Mouse (Mus musculus) embryonic facial prominence, embryonic 15.5 days (tissue): Measurements from ENCODE around the gene Pkp4. TPM values are rescaled to one million over a fixed set of nuclear protein-coding genes. Genes with fewer than 3 reads are reported as not detected.

ENCODE experiments used
- ATAC-seq: fragments of 200-750 bp; cut with Nextera tagmentation; 2 replicates; pipeline ENCODE4 v1.8.0; 2017; ENCODE audit warnings: low read depth, moderate TSS enrichment; ENCODE audit not compliant: insufficient number of reproducible peaks, low FRiP score, low TSS enrichment
- H3K27ac ChIP-seq: fragments of 300-500 bp; sonication (generic); replicated peaks from 2 replicates; pipeline ENCODE4 v1.5.1; 2015; ENCODE audit warnings: mild to moderate bottlenecking, inconsistent platforms
- H3K27me3 ChIP-seq: fragments of 300-500 bp; sonication (generic); 2 replicates; pipeline ENCODE4 v1.6.1; 2015; ENCODE audit warnings: inconsistent platforms
- H3K36me3 ChIP-seq: fragments of 300-500 bp; sonication (generic); 2 replicates; pipeline ENCODE4 v1.6.1; 2015; ENCODE audit warnings: mild to moderate bottlenecking, inconsistent platforms
- H3K4me1 ChIP-seq: fragments of 300-500 bp; sonication (generic); 2 replicates; pipeline ENCODE4 v1.6.1; 2015; ENCODE audit warnings: inconsistent platforms
- H3K4me2 ChIP-seq: fragments of 300-500 bp; sonication (generic); replicated peaks from 2 replicates; pipeline ENCODE4 v1.6.1; 2015; ENCODE audit warnings: mild to moderate bottlenecking, inconsistent platforms
- H3K4me3 ChIP-seq: fragments of 300-500 bp; sonication (generic); replicated peaks from 2 replicates; pipeline ENCODE4 v1.5.1; 2015; ENCODE audit warnings: mild to moderate bottlenecking, inconsistent platforms
- H3K9ac ChIP-seq: fragments of 300-500 bp; sonication (generic); 2 replicates; pipeline ENCODE4 v1.6.1; 2015; ENCODE audit warnings: inconsistent platforms
- H3K9me3 ChIP-seq: fragments of 300-500 bp; sonication (generic); replicated peaks from 2 replicates; pipeline ENCODE4 v1.6.1; 2016; ENCODE audit warnings: inconsistent platforms
- WGBS: fragments of 180-500 bp; shearing (Covaris S2); methylation state at CpG from one replicate; pipeline ENCODE4 v1.1.7; 2015; 5-methylcytosine and 5-hydroxymethylcytosine counted together
- polyA plus RNA-seq: library from polyadenylated mRNA; unstranded; fragments of >200 nt; fragmentation: Nextera tagmentation; extraction: Ambion mirVana; gene quantifications from 2 replicates; pipeline ENCODE4 v1.2.1, GENCODE M21; 2015

The Pkp4 gene
- polyA plus RNA-seq, 1 experiment from 2014 or later: 26.1 TPM

DNA sequence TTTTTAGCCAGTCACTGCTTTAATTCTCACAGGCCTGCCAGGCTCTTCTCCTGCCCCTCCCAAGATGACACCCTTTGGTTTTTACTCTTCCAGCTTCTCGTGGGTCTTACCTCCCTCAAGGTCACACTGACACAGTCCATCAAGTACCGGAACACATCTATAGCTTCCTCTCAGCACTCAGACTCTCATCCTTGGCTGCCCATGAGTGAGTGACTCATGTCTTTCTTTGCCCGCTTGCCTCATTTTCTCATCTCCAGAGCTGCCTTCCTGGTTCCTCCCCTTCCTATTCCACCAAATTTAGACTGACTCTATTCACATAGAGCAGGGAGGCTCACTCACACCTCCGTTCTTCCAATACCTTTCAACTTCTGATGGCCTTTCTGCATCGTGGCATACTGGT is 42.3 kb downstream of the Pkp4 start:
- peaks cover 13% of the 10 kb centered on the region for H3K4me1 ChIP-seq

DNA sequence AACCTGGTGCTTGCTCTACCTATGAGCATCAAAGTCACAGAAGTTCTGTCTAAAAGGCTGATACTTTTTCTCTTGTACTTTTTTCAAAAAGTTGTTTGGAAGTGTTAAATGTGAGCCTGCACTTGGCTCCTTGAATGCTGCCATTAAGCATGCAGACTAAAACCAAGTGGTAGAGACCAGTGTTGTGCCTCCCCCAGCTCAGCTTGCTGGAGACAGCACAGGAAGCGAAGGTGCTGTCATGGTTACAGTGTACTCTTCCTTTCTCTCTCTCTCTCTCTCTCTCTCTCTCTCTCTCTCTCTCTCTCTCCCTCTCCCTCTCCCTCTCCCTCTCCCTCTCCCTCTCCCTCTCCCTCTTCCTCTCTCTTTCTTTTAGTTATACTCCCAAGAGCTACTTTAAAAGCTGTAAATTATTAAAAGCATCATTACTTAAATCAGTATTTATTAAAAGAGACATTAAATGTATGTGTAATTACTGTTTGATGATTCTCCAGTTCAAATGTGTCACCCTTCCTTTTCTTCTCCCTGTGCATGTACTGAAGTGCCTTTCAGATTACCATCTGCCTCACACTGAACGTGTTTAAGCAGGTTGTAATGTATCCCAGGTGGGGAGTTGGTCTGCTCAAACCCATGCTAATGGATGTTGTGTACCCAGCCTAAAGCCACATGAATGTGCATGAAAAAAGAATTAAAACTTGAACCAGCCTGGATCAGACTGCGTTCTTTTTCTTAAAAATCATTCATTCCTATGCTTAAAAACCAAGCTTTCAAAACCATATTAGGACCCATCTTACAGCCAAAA is 43.2 kb downstream of the Pkp4 start:
- H3K9me3 ChIP-seq: no peaks in the 10 kb centered on the region
- no peak overlapping the region for H3K9ac ChIP-seq
- no peaks in the 10 kb centered on the region for H3K27me3 ChIP-seq
- WGBS: 24% methylated on average over 3 of the region's 3 CpGs
- H3K4me1 ChIP-seq: peaks cover 13% of the 10 kb centered on the region
- H3K4me2 ChIP-seq: no peak overlapping the region
- H3K36me3 ChIP-seq: no peaks in the 10 kb centered on the region
- H3K27ac ChIP-seq: 0 out of 2 replicates have a peak overlapping the region, but pooled peaks have one; percentile 44
- 0 out of 2 replicates have a peak, but pooled peaks have one; percentile 43 for ATAC-seq
- no peak overlapping the region for H3K4me3 ChIP-seq

More for the DNA sequence above, 42.3 kb downstream of the Pkp4 start:
- no peak overlapping the region for H3K4me2 ChIP-seq
- WGBS: 79% methylated on average over 5 of the region's 5 CpGs
- no peak overlapping the region for H3K9ac ChIP-seq
- no peak overlapping the region for H3K27ac ChIP-seq
- no peak overlapping the region for H3K4me3 ChIP-seq
- H3K27me3 ChIP-seq: no peaks in the 10 kb centered on the region
- H3K9me3 ChIP-seq: no peaks in the 10 kb centered on the region
- ATAC-seq: no peak
- no peaks in the 10 kb centered on the region for H3K36me3 ChIP-seq

DNA sequence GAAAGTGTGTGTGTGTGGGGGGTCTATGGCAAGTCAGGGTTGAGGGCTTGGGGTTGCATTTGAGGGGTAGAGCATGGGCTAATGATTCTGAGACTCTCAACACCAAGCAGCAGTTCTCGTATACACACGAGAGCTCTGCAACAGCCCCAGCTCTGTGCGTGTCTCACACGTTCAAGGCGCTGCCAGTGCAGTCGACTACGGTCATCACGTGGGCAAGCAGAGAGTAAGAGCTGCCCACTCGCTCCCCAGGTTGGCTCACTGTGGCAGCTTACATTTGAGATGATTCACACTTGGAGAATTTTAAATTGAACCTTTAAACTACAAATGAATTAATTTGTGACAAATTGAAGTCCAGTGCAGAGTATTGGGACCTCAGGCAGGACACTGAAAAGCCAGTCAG is 44.4 kb downstream of the Pkp4 start:
- Histone ChIP-seq H3K4me3 (no peak overlapping the region), H3K27ac (0 out of 2 replicates have a peak overlapping the region, but pooled peaks have one; percentile 44), H3K4me1 (peaks cover 13% of the 10 kb centered on the region), H3K4me2 (no peak overlapping the region), H3K9ac (no peak overlapping the region), H3K36me3 (no peaks in the 10 kb centered on the region), H3K27me3 (no peaks in the 10 kb centered on the region), H3K9me3 (no peaks in the 10 kb centered on the region)
- no peak for ATAC-seq
- WGBS: 79% methylated on average over 9 of the region's 9 CpGs

DNA sequence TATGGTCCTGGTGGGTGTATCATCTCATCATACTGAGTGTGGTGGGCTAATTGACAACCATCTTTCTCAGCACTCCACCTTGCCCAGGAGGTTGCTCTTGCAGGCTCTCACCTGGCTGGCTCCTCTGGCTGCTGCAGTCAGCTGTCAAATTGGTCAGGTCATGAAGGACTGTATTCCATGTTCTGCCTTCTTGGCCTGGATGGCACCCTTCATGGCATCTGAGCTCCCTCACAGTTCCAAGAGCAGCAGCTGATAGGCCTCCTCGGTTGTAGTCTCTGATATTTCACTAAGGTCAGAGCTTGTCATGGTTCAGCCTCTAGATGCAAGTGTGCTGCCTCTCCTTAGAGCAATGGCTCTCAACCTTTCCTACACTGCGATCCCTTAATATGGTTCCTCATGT is 45.5 kb downstream of the Pkp4 start:
- H3K4me3 ChIP-seq: no peak overlapping the region
- 88% methylated on average over 2 of the region's 2 CpGs for WGBS

DNA sequence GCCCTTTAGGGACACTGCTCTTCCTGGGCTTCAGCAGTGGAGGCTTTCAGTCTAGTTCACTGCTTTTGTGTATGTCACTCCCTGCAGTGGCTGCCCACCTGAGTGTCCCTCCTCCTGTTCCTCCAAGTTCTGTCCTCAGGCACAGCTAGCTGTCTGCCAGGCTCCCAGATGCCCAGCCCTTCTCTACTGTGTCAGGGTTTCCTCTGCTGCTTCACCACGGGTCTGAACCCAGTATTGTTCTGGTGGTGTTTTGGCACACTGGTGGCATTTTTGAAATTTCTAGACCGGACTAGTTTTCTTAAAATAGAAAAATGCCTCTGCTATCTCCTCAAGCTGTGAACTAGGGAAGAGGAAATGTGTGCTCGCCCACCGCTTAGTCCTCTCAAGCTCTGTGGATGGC is 46.6 kb downstream of the Pkp4 start:
- Histone ChIP-seq H3K4me2 (no peak overlapping the region), H3K9me3 (no peaks in the 10 kb centered on the region), H3K4me1 (peaks cover 13% of the 10 kb centered on the region), H3K27ac (no peak overlapping the region), H3K9ac (no peak overlapping the region), H3K4me3 (no peak overlapping the region), H3K36me3 (no peaks in the 10 kb centered on the region), H3K27me3 (no peaks in the 10 kb centered on the region)
- ATAC-seq: no peak
- WGBS: 37% methylated on average over 4 of the region's 4 CpGs

More for the DNA sequence above, 45.5 kb downstream of the Pkp4 start:
- Histone ChIP-seq H3K27me3 (no peaks in the 10 kb centered on the region), H3K4me2 (no peak overlapping the region), H3K27ac (no peak overlapping the region), H3K9me3 (no peaks in the 10 kb centered on the region), H3K9ac (no peak overlapping the region), H3K36me3 (no peaks in the 10 kb centered on the region), H3K4me1 (peaks cover 13% of the 10 kb centered on the region)
- ATAC-seq: no peak

DNA sequence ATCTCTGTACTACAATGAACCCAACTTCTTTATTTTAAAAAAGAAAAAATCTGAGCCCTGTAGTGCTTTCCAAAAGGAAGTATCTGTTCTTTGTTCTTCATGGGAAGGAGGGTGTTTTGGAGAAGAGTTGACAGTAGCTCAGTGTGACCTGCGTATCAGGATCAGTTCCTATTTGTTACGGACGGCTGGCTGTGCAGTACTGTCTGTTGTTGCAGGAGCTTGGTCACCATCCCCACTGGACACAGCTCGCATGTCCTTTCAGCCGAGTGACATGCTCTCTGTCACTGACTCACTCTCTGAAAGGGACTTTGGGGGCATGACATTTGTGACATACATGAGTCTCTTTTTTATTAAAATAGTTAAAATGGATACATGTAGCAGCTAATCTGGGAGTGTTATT is 47.1 kb downstream of the Pkp4 start:
- Histone ChIP-seq H3K27ac (no peak overlapping the region), H3K4me3 (no peak overlapping the region), H3K27me3 (no peaks in the 10 kb centered on the region), H3K36me3 (no peaks in the 10 kb centered on the region), H3K4me1 (peaks cover 13% of the 10 kb centered on the region), H3K9ac (no peak overlapping the region), H3K4me2 (no peak overlapping the region), H3K9me3 (no peaks in the 10 kb centered on the region)
- no peak for ATAC-seq
- 69% methylated on average over 5 of the region's 5 CpGs for WGBS

DNA sequence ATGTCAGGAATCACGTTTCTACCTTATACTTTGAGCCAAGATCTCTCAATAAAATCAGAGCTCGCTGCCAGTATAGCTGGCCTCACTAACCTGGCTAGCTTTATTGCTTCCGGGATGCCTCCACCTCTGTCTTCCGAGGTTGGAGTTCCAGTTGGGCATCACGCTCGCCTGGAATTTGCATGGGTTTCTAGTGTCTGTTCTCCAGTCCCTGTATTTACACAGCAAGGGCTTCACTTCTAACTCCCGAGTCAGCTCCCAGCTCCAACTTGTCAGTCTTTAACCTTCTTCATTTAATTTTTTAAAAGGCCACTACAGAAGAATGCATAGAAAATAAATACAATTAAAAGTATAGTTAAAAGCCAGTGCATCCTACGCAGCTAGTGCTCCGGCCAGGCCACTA is 47.6 kb downstream of the Pkp4 start:
- H3K27ac ChIP-seq: no peak overlapping the region
- no peaks in the 10 kb centered on the region for H3K36me3 ChIP-seq
- no peak overlapping the region for H3K4me3 ChIP-seq
- no peaks in the 10 kb centered on the region for H3K27me3 ChIP-seq
- H3K4me2 ChIP-seq: no peak overlapping the region
- peaks cover 13% of the 10 kb centered on the region for H3K4me1 ChIP-seq
- no peak overlapping the region for H3K9ac ChIP-seq
- ATAC-seq: no peak
- H3K9me3 ChIP-seq: no peaks in the 10 kb centered on the region
- 72% methylated on average over 9 of the region's 9 CpGs for WGBS

DNA sequence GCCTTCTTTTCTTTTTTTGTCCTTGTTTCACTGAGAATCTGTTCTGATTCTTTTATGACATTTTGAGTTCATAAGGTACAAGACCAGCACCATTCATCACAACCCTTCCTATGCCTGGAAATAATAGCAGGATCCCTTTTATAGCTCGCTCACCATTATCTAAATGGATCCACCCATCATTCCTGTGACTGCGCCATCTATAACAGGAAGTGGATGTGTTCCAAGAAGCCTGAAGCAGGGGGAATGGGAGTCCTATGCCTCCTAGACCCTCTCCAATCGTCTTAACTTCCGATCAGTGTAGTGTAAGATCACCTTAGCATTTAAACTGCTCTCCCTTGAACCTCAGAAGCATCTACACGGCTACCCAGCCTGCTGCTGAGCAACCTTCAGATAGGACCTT is 50.4 kb downstream of the Pkp4 start:
- Histone ChIP-seq H3K9me3 (no peaks in the 10 kb centered on the region), H3K36me3 (no peaks in the 10 kb centered on the region), H3K4me1 (peaks cover 7% of the 10 kb centered on the region; the same call in 1 of the 2 replicates), H3K27me3 (no peaks in the 10 kb centered on the region), H3K27ac (no peak overlapping the region), H3K4me2 (no peak overlapping the region), H3K4me3 (no peak overlapping the region), H3K9ac (no peak overlapping the region)
- ATAC-seq: no peak
- 91% methylated on average over 5 of the region's 5 CpGs for WGBS

DNA sequence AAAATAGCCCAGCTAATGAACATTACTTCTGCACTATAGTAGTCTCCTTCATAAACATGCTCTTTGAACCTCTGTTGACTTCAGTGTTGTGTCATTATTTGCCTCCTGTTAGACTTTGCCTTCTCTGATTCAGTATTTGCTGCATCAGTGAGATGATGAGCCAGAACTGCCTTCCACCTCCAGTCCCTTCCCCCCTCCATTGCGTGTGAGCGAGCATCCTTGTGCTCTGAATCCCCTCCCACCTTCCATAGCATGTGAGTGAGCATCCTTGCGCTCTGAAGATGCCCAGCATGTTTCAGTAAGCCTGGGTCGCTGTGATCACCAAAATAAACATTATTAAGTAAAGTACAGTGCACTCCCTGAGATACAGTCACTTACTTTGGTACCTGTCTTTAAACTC is 51.8 kb downstream of the Pkp4 start:
- Histone ChIP-seq H3K36me3 (no peaks in the 10 kb centered on the region), H3K27ac (no peak overlapping the region), H3K9ac (no peak overlapping the region), H3K9me3 (no peaks in the 10 kb centered on the region), H3K4me2 (no peak overlapping the region), H3K4me3 (no peak overlapping the region), H3K4me1 (peaks cover under 1% of the 10 kb centered on the region; the same call in 1 of the 2 replicates), H3K27me3 (no peaks in the 10 kb centered on the region)
- no peak for ATAC-seq
- 82% methylated on average over 4 of the region's 4 CpGs for WGBS

DNA sequence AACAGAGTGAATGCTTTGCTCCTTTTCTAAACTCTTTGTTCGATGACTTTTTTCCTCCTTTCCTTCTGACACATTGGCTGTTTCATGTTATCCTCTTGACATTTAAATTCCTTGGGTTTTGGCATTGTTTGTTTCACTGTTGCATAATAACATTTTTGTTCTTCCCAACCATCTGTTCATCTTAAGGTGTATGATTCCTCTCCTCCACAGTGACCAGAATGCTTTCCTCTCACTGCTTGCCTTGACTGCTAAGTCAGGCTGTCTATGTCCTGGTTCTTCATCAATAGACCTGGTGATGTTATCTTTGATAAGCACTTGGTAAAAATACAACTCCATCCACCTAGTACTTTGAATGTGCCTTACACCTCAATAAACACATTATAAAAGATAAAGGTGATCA is 52.2 kb downstream of the Pkp4 start:
- H3K4me3 ChIP-seq: no peak overlapping the region
- no peak for ATAC-seq
- H3K4me2 ChIP-seq: no peak overlapping the region
- no peaks in the 10 kb centered on the region for H3K4me1 ChIP-seq
- no peak overlapping the region for H3K27ac ChIP-seq
- no peaks in the 10 kb centered on the region for H3K9me3 ChIP-seq
- WGBS: 86% methylated on average over 1 of the region's 1 CpGs
- H3K9ac ChIP-seq: no peak overlapping the region
- no peaks in the 10 kb centered on the region for H3K36me3 ChIP-seq
- H3K27me3 ChIP-seq: no peaks in the 10 kb centered on the region

DNA sequence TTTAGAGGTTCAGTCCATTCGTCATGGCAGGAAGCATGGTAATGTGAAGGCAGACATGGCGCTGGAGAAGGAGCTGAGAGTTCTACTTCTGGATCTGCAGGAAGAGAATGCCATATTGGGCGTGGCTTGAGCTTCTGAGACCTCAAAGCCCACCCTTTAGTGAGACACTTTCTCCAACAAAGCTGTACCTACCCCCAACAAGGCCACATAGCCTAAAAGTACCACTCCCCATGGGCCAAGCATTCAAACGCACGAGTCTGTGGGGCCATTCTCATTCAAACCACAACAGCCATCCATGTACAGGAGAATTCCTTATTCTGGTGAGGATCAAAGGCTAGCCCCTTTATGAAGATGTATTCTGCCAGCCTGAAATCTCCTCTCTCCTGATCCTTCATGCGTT is 57.3 kb downstream of the Pkp4 start:
- Histone ChIP-seq H3K27me3 (no peaks in the 10 kb centered on the region), H3K4me2 (no peak overlapping the region)

More for the DNA sequence above, 57.3 kb downstream of the Pkp4 start:
- ATAC-seq: no peak
- Histone ChIP-seq H3K4me1 (peaks cover 4% of the 10 kb centered on the region; the same call in 1 of the 2 replicates), H3K9ac (no peak overlapping the region), H3K9me3 (no peaks in the 10 kb centered on the region), H3K36me3 (no peaks in the 10 kb centered on the region), H3K27ac (no peak overlapping the region), H3K4me3 (no peak overlapping the region)
- 91% methylated on average over 6 of the region's 6 CpGs for WGBS
